Mouse (Mus musculus) thymus, adult 2 months (tissue): ENCODE data around the gene Gm44805.

ENCODE experiments used
- CTCF ChIP-seq: fragments of 200-500 bp; IDR thresholded peaks from 2 replicates; pipeline ENCODE4 v1.5.1; 2012; ENCODE audit warnings: mild to moderate bottlenecking, control low read depth, low read length, moderate library complexity, borderline replicate concordance; ENCODE audit not compliant: control insufficient read depth, poor library complexity, insufficient read depth; ENCODE audit errors: extremely low read depth
- POLR2A ChIP-seq: fragments of 200-500 bp; IDR thresholded peaks from 2 replicates; pipeline ENCODE4 v1.6.1; 2012; ENCODE audit warnings: mild to moderate bottlenecking, low read length, control low read depth, moderate library complexity; ENCODE audit not compliant: control insufficient read depth, poor library complexity, insufficient read depth; ENCODE audit errors: extremely low read depth

DNA sequence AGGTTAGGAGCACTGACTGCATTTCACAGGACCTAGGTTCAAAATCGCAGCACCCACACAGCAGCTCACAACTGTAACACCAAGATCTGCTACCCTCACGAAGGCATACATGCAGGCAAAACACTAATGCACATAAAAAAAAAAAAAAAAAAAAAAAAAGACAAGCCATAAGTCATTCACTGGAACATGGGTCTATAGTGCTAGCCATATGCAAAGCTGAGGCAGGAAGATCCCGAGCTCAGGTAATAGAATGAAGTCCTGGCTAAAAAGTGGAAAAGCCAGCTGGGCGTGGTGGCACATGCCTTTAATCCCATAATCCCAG is 18.6 kb upstream of the Gm44805 start:
- TF ChIP-seq POLR2A: no peak
- no peak for TF ChIP-seq CTCF
